Mouse (Mus musculus) gastrocnemius, adult 2 months (tissue): ENCODE data around the gene Zdhhc5. TPM values are rescaled to one million over a fixed set of nuclear protein-coding genes. Genes with fewer than 3 reads are reported as not detected.
A peak's percentile ranks its signal among the peaks of the same experiment; 100 is the strongest.
"Not testable (repeated sequence)": the region's sequence is repeated elsewhere in the genome, so short reads cannot be mapped to it uniquely, and the experiment has no call there.

Experiments
- DNase-seq: peaks from one replicate; pipeline ENCODE4 v3.0.0; 2022
- H3K27ac ChIP-seq: fragments of 200-600 bp; 2 replicates; pipeline ENCODE4 v1.8.1; 2022; ENCODE audit warnings: mild to moderate bottlenecking
- H3K4me3 ChIP-seq: fragments of 200-600 bp; 2 replicates; pipeline ENCODE4 v1.8.1; 2022; ENCODE audit warnings: mild to moderate bottlenecking, moderate library complexity
- CTCF ChIP-seq: fragments of 200-600 bp; IDR thresholded peaks from 2 replicates; pipeline ENCODE4 v1.8.1; 2022; ENCODE audit warnings: antibody characterized with exemption, mild to moderate bottlenecking, moderate library complexity
- intact Hi-C: fragments of 180-260 bp; cut with DNase I; formaldehyde crosslinking; loops from one replicate; pipeline ENCODE4 v1.15.1; 2025
- total RNA-seq, 2 experiments: library from RNA; stranded (reverse); gene quantifications; 2 replicates each; pipeline ENCODE4 v1.2.3; 2021

Gene Zdhhc5
- total RNA-seq, 2 experiments from 2014 or later = 71.9 to 75.1 TPM

DNA sequence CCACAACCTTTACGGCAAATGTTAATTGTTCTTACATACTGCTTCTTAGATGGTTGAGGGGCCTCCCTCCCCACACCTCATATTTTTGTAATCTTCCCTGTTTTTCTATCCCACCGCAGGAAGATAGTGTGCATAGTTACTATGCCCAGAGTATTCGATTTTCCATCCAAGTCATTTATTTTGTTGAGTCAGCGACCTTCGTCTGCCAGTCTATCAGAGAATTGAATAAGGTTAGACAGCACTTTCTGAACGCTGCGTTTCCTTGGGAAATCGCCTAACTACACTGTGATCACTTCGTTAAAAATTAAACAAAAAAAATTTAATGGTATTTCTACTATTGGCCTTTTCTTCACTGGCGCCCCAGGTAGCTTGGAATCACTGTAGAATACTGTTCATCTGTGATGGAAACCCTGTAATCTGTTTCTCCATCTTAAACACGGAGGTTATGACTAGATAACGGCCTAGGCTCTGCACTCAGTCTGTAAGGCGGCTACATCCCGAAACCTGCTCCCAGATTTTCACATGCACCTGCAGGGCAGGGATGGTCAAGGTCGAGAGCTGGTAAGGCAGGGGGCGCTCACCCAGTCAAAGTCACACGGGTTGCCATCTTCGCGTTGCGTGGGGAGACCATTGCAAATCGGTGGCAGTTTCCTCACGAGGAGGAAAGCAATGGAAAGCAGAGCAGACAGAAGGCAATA, 37.6 kb downstream of the Zdhhc5 start:
- peak; percentile 47 for TF ChIP-seq CTCF
- intact Hi-C loops = loop anchor here (5.0 kb wide), 1 partner anchor 35 kb away; no protein-coding TSS in a partner anchor
- Histone ChIP-seq H3K4me3 (peak overlapping the region; percentile 73), H3K27ac (peak overlapping the region; percentile 70)
- DNase-seq = no peak

DNA sequence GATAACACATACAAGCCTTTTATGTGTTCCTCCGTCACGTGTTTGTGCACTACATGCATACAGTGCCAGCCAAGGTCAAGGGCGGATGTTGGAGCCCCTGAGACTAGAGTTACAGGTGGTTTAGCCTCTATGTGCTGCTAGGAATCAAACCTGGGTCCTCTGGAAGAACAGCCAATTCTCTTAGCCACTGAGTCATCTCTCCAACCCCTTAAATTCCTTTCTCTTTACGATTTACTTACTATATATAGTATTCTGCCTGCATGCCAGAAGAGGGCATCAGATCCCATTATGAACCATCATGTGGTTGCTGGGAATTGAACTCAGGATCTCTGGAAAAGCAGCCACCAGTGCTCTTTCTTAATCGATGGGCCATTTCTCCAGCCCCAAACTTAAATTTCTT, 43.4 kb downstream of the Zdhhc5 start:
- H3K4me3 ChIP-seq, DNase-seq, H3K27ac ChIP-seq: not testable (repeated sequence)
- intact Hi-C loops = loop anchor here (5.0 kb wide), 1 partner anchor 141 kb away; no protein-coding TSS in a partner anchor

DNA sequence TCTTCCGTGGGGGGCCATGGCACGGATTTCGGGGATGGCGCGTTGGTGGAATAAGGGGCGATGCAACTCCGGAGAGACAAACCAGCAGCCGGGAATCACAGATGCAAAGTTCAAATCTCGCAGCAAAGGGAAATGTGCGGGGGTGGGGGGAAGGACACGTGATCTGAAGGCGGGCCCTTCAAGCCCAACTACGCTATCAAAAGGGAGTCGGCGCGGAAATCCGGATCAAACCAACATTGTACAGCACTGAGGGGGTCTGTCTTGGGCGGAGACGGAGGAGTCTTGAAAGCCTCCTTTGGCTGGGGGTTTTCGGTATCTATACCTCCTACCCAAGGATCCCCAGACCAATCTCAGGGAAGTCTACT, 44.4 kb downstream of the Zdhhc5 start, which contains the start of gene Selenoh:
Gene Selenoh (minus strand): TSS at position 202 of the 365 bp plus-strand sequence.
- DNase-seq = peak; percentile 79
- intact Hi-C loops = loop anchor here (5.0 kb wide), 1 partner anchor 142 kb away; no protein-coding TSS in a partner anchor
- Histone ChIP-seq H3K27ac (peak within 1 kb of the TSS; percentile 79), H3K4me3 (peak within 1 kb of the TSS; percentile 92)
- no peak for TF ChIP-seq CTCF

DNA sequence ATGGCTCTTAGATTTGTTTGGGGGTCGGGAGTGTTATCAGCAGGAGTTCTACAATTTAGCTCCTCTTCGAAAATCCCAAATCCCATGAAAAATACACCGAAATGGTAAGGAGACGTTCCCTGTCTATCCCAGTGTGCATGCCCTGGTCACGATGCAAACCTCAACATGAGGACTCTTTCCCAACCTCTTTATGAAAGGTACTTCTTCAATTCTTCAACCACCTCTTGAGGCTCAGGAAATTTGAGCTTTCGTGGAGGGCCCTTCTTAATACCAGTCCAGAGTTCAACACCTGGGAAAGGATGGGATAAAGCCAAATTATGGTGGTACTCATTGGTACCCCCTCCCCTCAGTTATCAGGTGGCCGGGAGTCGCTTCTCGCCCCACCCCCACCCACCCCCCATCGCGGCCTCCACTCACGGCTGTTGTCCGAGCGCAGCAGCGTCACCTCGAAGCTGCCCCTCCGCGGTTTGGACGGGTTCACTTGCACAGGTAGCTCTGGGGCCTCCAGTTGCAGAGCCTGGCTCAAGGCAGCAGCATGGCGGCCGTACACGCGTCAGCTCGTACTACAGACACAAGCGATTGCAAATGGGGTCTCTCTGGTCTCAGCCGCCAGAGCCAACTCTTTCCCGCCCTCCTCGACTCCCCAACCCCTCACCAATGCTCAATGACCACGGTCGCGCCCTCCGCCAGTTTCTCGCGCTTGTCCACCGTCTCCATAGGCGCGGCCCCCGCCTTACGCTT, 45.0 kb downstream of the Zdhhc5 start:
- TF ChIP-seq CTCF = no peak
- H3K27ac ChIP-seq = peak overlapping the region; percentile 79
- peak overlapping the region; percentile 92 for H3K4me3 ChIP-seq
- DNase-seq = peak; percentile 38
- intact Hi-C loops = loop anchor here (5.0 kb wide), 1 partner anchor 142 kb away; no protein-coding TSS in a partner anchor

DNA sequence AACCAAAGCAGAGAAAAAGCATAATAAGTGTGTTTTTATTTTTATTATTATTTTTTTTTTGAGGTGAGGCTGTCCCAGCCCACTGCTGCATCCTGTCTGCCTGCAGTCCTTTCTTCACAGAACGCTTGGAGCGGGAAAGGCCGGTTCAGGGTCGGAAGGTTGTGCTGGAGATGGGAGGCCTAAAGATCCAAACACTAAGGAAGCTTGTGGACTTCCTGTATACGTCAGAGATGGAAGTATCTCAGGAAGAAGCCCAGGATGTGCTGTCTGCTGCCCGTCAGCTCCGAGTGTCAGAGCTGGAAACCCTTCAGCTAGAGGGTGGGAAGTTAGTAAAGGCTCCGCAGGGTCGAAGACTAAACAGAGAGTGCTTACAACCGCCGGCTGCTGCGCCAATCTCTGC, 48.9 kb downstream of the Zdhhc5 start:
- Histone ChIP-seq H3K27ac (no peak overlapping the region), H3K4me3 (no peak overlapping the region)
- no peak for DNase-seq
- intact Hi-C loops = no loop called here
- no peak for TF ChIP-seq CTCF

DNA sequence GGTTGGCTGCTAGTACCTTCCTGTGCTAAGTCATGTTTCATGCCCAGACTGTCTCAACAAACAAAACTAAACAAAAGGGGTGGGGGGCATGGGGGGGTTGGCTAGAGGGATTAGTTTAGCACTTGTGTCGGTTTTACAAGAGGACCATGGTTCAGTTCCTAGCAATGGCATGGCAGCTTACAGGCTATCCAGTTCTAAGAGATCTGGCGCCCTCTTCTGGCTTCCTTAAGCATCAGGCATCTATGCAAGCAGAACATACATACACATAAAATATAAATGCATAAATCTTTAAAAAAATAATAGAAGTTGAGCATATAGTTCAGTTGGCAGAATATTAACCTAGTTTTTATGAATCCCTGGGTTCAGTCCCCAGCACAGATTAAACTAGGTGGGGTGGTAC, 52.1 kb downstream of the Zdhhc5 start:
- intact Hi-C loops = loop anchor here (5.0 kb wide), 1 partner anchor 206 kb away; no protein-coding TSS in a partner anchor

DNA sequence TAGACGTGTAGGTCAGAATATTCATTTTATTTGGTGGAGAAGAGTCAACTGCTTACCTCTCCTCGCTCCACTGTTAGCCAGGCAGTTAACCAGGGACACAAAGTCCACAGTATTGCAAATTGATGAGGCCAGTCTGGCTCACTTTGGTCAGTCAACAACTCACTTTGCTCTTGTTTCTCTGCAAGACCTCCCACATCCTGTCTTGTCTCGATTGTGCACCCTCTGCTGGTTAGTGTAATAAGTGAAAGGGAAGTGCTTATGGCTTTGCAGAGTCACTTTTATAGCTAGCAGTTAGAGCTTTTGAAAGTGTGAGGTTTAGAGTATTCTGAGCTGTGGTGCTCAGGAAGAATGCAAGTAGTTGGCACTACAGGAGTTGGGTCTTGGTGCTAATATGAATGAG, 54.7 kb downstream of the Zdhhc5 start:
- intact Hi-C loops = loop anchor here (2.0 to 5.0 kb wide), 2 partner anchors 41 to 203 kb away; no protein-coding TSS in a partner anchor
- peak; percentile 68 for TF ChIP-seq CTCF
- H3K27ac ChIP-seq = no peak overlapping the region
- DNase-seq = peak; percentile 28
- H3K4me3 ChIP-seq = no peak overlapping the region

More for the DNA sequence above, 52.1 kb downstream of the Zdhhc5 start:
- Histone ChIP-seq H3K27ac (no peak overlapping the region), H3K4me3 (no peak overlapping the region)
- DNase-seq = peak; percentile 44
- TF ChIP-seq CTCF = peak; percentile 71

DNA sequence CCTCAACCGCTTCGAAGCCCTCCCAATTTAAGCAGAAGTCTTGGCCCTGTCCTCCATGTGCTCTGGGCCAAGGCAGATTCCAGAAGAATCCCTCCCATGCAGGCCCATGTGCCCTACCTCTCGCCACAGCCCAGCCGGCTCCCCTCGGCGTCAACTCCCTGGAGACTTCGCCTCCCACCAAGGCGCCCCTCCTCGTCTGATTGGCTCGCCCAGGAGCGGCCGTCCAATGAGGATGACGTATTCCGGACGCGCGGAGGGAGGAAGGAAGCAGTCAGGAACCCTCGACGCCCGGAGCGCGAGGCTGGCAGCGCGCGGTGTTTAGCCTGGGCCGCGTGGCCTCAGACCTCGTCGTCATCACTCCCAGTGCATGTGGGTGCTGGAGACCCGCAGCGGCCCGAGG, 56.2 kb downstream of the Zdhhc5 start, which contains the start of gene Btbd18:
Gene Btbd18 (plus strand): TSS at position 274 of the 400 bp plus-strand sequence.
- no peak for TF ChIP-seq CTCF
- Histone ChIP-seq H3K27ac (no peak within 1 kb of the TSS), H3K4me3 (no peak within 1 kb of the TSS)
- DNase-seq = no peak
- intact Hi-C loops = no loop called here

DNA sequence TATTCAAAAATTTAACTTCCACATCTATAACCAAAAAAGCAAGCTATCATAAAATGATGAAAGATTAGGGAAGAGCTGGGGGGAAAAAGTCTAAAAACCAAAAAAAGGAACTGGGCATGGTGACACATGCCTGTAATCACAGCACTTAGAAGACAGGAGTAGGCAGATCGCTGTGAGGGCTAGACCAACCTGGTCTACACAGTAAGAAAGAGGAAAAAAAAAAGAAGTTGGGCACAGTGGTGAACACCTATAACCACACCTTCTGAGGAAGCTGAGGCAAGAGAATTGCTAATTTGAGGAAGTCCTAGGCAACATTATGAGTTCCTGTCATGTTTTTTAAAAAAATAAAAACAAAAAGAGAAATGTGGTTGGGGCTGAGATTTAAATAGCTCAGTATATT, 59.1 kb downstream of the Zdhhc5 start:
- no peak for DNase-seq
- Histone ChIP-seq H3K4me3 (no peak overlapping the region), H3K27ac (no peak overlapping the region)
- no peak for TF ChIP-seq CTCF
- intact Hi-C loops = no loop called here

DNA sequence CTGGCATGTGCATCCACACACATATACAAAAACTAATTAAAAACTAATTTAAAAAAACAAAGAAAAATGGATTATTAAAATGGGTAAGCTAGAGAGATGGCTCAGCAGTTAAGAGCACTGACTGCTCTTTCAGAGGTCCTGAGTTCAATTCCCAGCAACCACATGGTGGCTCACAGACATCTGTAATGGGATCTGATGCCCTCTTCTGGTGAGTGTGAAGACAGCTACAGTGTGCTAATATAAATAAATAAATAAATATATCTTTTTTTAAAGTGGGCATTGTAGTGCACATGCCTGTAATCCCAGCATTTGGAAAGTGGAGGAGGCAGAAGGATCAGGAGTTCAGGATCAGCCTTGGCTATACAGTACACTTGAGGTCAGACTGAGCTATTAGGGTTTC, 61.6 kb downstream of the Zdhhc5 start:
- H3K27ac ChIP-seq = no peak overlapping the region
- intact Hi-C loops = no loop called here
- TF ChIP-seq CTCF = peak; percentile 64
- no peak for DNase-seq
- H3K4me3 ChIP-seq = no peak overlapping the region

DNA sequence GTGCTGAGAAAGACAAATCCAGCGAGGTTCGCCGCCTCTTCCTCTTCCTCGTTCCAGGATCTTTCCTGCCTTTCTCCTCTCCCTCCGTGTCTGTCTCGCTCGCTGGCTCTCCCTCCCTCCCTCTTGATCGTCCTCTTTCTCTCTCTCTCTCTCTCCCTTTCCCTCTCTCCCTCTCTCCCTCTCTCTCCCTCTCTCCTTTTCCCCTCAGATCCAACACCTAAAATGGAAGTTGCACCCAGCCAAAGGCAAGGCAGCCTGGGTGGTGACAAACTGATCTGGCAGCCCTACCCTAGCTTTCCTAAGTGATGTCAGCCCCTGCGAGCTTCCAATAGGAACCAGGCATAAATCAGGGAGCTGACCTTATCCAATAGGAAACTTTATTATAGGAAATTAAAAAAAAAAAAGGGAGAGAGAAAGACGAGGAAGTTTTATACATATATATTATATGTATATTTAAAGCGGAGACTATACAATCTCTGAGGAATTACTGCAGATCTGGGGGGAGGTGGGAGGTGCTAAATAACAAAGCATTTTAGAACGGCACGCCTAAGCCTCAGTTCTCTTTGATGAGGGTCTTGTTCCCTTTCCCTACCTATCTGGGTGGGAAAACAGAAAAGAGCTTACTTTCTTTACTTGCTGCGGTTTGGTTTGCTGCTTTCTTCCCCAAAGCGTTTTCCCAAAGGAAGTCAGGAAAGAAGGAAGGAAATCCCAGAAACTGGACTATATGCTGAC, 64.3 kb downstream of the Zdhhc5 start, which contains the start of gene Ctnnd1:
Gene Ctnnd1 (minus strand): TSS at position 302 of the 732 bp plus-strand sequence.
- peak; percentile 91 for DNase-seq
- Histone ChIP-seq H3K4me3 (peak within 1 kb of the TSS; percentile 87), H3K27ac (peak within 1 kb of the TSS; percentile 98)
- TF ChIP-seq CTCF = no peak
- intact Hi-C loops = loop anchor here (1.0 to 2.0 kb wide), 2 partner anchors 15 to 30 kb away; no protein-coding TSS in a partner anchor

DNA sequence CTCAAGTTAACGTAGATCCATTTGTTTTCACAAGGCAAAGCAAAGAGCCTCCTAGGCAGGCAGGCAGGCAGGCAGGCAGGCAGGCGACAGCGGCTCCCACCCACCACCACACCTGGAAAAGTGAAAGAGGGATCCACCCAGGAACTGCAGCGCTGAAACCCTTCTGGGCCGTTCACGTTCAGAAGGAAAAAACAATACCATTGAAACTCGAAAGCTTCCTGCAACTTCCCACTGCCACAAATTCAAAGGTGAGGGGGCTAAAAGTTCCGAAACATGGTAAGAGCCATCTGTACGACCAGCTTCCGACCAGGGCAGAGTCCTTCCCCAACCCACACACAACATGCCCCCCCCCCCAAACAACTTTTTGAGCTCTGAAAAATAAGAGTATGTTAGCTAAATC, 65.3 kb downstream of the Zdhhc5 start:
- TF ChIP-seq CTCF = no peak
- no peak for DNase-seq
- Histone ChIP-seq H3K4me3 (peak overlapping the region; percentile 87), H3K27ac (peak overlapping the region; percentile 98)
- intact Hi-C loops = loop anchor here (1.0 to 2.0 kb wide), 2 partner anchors 14 to 29 kb away; no protein-coding TSS in a partner anchor
